Mouse (Mus musculus) intestine, embryonic 14.5 days (tissue): ENCODE measurements at regions not wholly inside any gene's neighbourhood (a gene's known extent, or its start where the extent isn't known, plus 50 kb on each side); places are given as distances from the start of the nearest gene placed in this dataset.

Experiments
- ATAC-seq: fragments of 200-750 bp; cut with Nextera tagmentation; replicated peaks from 2 replicates; pipeline ENCODE4 v1.8.0; 2017; ENCODE audit warnings: low read depth, moderate number of reproducible peaks, moderate TSS enrichment, moderate library complexity; ENCODE audit not compliant: low FRiP score, low TSS enrichment
- DNase-seq: peaks from one replicate; pipeline ENCODE4 v3.0.0-alpha.2; 2018; ENCODE audit warnings: low spot score
- H3K27ac ChIP-seq: fragments of 300-500 bp; sonication (generic); 2 replicates; pipeline ENCODE4 v1.5.1; 2014; ENCODE audit warnings: low read depth, mild to moderate bottlenecking, control low read depth
- H3K27me3 ChIP-seq: fragments of 300-500 bp; sonication (generic); replicated peaks from 2 replicates; pipeline ENCODE4 v1.6.1; 2014; ENCODE audit warnings: low read length, control low read depth; ENCODE audit not compliant: control insufficient read depth, insufficient read depth
- H3K36me3 ChIP-seq: fragments of 300-500 bp; sonication (generic); 2 replicates; pipeline ENCODE4 v1.6.1; 2014; ENCODE audit warnings: low read length, control low read depth; ENCODE audit not compliant: control insufficient read depth, insufficient read depth
- H3K4me1 ChIP-seq: fragments of 300-500 bp; sonication (generic); replicated peaks from 2 replicates; pipeline ENCODE4 v1.6.1; 2014; ENCODE audit warnings: low read length, control low read depth, mixed read lengths; ENCODE audit not compliant: control insufficient read depth, insufficient read depth
- H3K4me2 ChIP-seq: fragments of 300-500 bp; sonication (generic); 2 replicates; pipeline ENCODE4 v1.6.1; 2014; ENCODE audit warnings: low read length
- H3K4me3 ChIP-seq: fragments of 300-500 bp; sonication (generic); 2 replicates; pipeline ENCODE4 v1.5.1; 2014; ENCODE audit warnings: low read depth, low read length, control low read depth, mixed read lengths
- H3K9ac ChIP-seq: fragments of 300-500 bp; sonication (generic); 2 replicates; pipeline ENCODE4 v1.6.1; 2014; ENCODE audit warnings: mild to moderate bottlenecking, low read length
- H3K9me3 ChIP-seq: fragments of 300-500 bp; sonication (generic); 2 replicates; pipeline ENCODE4 v1.6.1; 2016; ENCODE audit warnings: low read length, control low read depth; ENCODE audit not compliant: control insufficient read depth
- WGBS: fragments of 180-500 bp; shearing (Covaris S2); extraction: QIAGEN DNeasy Blood & Tissue Kit; methylation state at CpG from one replicate; pipeline ENCODE4 v1.1.7; 2014; 5-methylcytosine and 5-hydroxymethylcytosine counted together

GRCm38 (mm10) chr2:61136926-61137325 is 173.9 kb upstream of the Rbms1 start:
- Histone ChIP-seq H3K4me2 (no peak overlapping the region), H3K4me1 (peaks cover 11% of the 10 kb centered on the region; the same call in 1 of the 2 replicates), H3K36me3 (no peaks in the 10 kb centered on the region), H3K27ac (no peak overlapping the region), H3K9ac (no peak overlapping the region), H3K9me3 (no peaks in the 10 kb centered on the region), H3K4me3 (no peak overlapping the region), H3K27me3 (no peaks in the 10 kb centered on the region)
- ATAC-seq = no peak
- DNase-seq = no peak
- 47% methylated on average over 1 of the region's 1 CpGs for WGBS

GRCm38 (mm10) chr2:61123046-61123806 is 160.2 kb upstream of the Rbms1 start:
- 86% methylated on average over 7 of the region's 7 CpGs for WGBS
- Histone ChIP-seq H3K4me1 (no peaks in the 10 kb centered on the region), H3K9ac (no peak overlapping the region), H3K4me3 (no peak overlapping the region), H3K27me3 (no peaks in the 10 kb centered on the region), H3K27ac (no peak overlapping the region), H3K9me3 (no peaks in the 10 kb centered on the region), H3K36me3 (no peaks in the 10 kb centered on the region), H3K4me2 (no peak overlapping the region)
- DNase-seq = no peak
- no peak for ATAC-seq

- Histone ChIP-seq H3K27ac (no peak overlapping the region), H3K4me1 (no peaks in the 10 kb centered on the region), H3K9ac (no peak overlapping the region), H3K9me3 (no peaks in the 10 kb centered on the region), H3K4me3 (no peak overlapping the region), H3K27me3 (no peaks in the 10 kb centered on the region), H3K4me2 (no peak overlapping the region), H3K36me3 (no peaks in the 10 kb centered on the region)
- no peak for ATAC-seq
- no peak for DNase-seq
- WGBS = 80% methylated on average over 5 of the region's 5 CpGs
Measured at GRCm38 (mm10) chr2:61121281-61121680, 158.3 kb upstream of the Rbms1 start.

- H3K4me2 ChIP-seq = no peak overlapping the region
- no peaks in the 10 kb centered on the region for H3K4me1 ChIP-seq
- ATAC-seq (no peak), DNase-seq (no peak)
- WGBS = 59% methylated on average over 2 of the region's 2 CpGs
- no peak overlapping the region for H3K4me3 ChIP-seq
- no peaks in the 10 kb centered on the region for H3K36me3 ChIP-seq
- no peaks in the 10 kb centered on the region for H3K9me3 ChIP-seq
- no peak overlapping the region for H3K27ac ChIP-seq
- H3K27me3 ChIP-seq = no peaks in the 10 kb centered on the region
- H3K9ac ChIP-seq = no peak overlapping the region
Measured at GRCm38 (mm10) chr2:61114620-61115019, 151.6 kb upstream of the Rbms1 start.

GRCm38 (mm10) chr2:61113916-61114315 is 150.9 kb upstream of the Rbms1 start:
- Histone ChIP-seq H3K4me1 (no peaks in the 10 kb centered on the region), H3K27me3 (no peaks in the 10 kb centered on the region), H3K9ac (no peak overlapping the region), H3K9me3 (no peaks in the 10 kb centered on the region), H3K27ac (no peak overlapping the region), H3K4me2 (no peak overlapping the region), H3K36me3 (no peaks in the 10 kb centered on the region), H3K4me3 (no peak overlapping the region)
- DNase-seq = no peak
- 86% methylated on average over 6 of the region's 6 CpGs for WGBS
- ATAC-seq = no peak

GRCm38 (mm10) chr2:61110591-61110990 is 147.6 kb upstream of the Rbms1 start:
- H3K9me3 ChIP-seq = no peaks in the 10 kb centered on the region
- WGBS = 49% methylated on average over 9 of the region's 9 CpGs
- H3K27ac ChIP-seq = no peak overlapping the region
- H3K4me3 ChIP-seq = no peak overlapping the region
- no peaks in the 10 kb centered on the region for H3K27me3 ChIP-seq
- no peaks in the 10 kb centered on the region for H3K36me3 ChIP-seq
- no peaks in the 10 kb centered on the region for H3K4me1 ChIP-seq
- H3K9ac ChIP-seq = no peak overlapping the region
- ATAC-seq = no peak
- H3K4me2 ChIP-seq = no peak overlapping the region
- DNase-seq = no peak

GRCm38 (mm10) chr2:61109564-61109963 is 146.6 kb upstream of the Rbms1 start:
- ATAC-seq (no peak), DNase-seq (no peak)
- no peaks in the 10 kb centered on the region for H3K36me3 ChIP-seq
- H3K4me3 ChIP-seq = no peak overlapping the region
- no peaks in the 10 kb centered on the region for H3K4me1 ChIP-seq
- H3K9me3 ChIP-seq = no peaks in the 10 kb centered on the region
- H3K4me2 ChIP-seq = no peak overlapping the region
- 65% methylated on average over 3 of the region's 3 CpGs for WGBS
- H3K27ac ChIP-seq = no peak overlapping the region
- no peak overlapping the region for H3K9ac ChIP-seq
- no peaks in the 10 kb centered on the region for H3K27me3 ChIP-seq

GRCm38 (mm10) chr2:61105169-61105568 is 142.2 kb upstream of the Rbms1 start:
- H3K9me3 ChIP-seq = no peaks in the 10 kb centered on the region
- no peaks in the 10 kb centered on the region for H3K36me3 ChIP-seq
- no peaks in the 10 kb centered on the region; the same call in 1 of the 2 replicates for H3K4me1 ChIP-seq
- H3K9ac ChIP-seq = no peak overlapping the region
- no peak overlapping the region for H3K4me2 ChIP-seq
- no peak overlapping the region for H3K27ac ChIP-seq
- no peak overlapping the region for H3K4me3 ChIP-seq
- WGBS = 88% methylated on average over 6 of the region's 6 CpGs
- no peaks in the 10 kb centered on the region for H3K27me3 ChIP-seq
- ATAC-seq = no peak
- DNase-seq = no peak

- Histone ChIP-seq H3K4me2 (no peak overlapping the region), H3K9ac (no peak overlapping the region), H3K4me1 (no peaks in the 10 kb centered on the region; the same call in 1 of the 2 replicates), H3K36me3 (no peaks in the 10 kb centered on the region), H3K27ac (no peak overlapping the region), H3K27me3 (no peaks in the 10 kb centered on the region), H3K4me3 (no peak overlapping the region), H3K9me3 (no peaks in the 10 kb centered on the region)
- WGBS = 56% methylated on average over 4 of the region's 4 CpGs
- ATAC-seq (no peak), DNase-seq (no peak)
Measured at GRCm38 (mm10) chr2:61100854-61101253, 137.9 kb upstream of the Rbms1 start.
